8 mouse cellular contexts compared by ENCODE assay signal in genomic region chr12:85338815-85339214, GRCm38 (mm10). TPM values are rescaled to one million over a fixed set of nuclear protein-coding genes. Genes with fewer than 3 reads are reported as not detected.
DNase-seq lines count a peak whose midpoint lies in the region; ATAC-seq and TF ChIP-seq lines count a peak whose summit lies in the region.

No protein-coding gene starts in this region.

- no peaks in the 10 kb centered on the region for H3K27me3 ChIP-seq in hindbrain, postnatal 0 days (ENCODE audit: insufficient read depth, low read length)
- H3K27me3 ChIP-seq in midbrain, embryonic 15.5 days (replicated peaks), result no peaks in the 10 kb centered on the region

- DNase-seq in cerebellum, adult 11-12 months, result no peak
- DNase-seq in ovary, postnatal 10 days (ENCODE audit: low spot score), result peak; percentile 14
- no peak for DNase-seq in ovary, postnatal 36 days (ENCODE audit: low spot score)
- peak; percentile 48 for DNase-seq in hindbrain, postnatal 0 days (ENCODE audit: low spot score)
- DNase-seq in urinary bladder, postnatal 36 days (ENCODE audit: low spot score in 2 of 2), result no peak
- no peak for DNase-seq in urinary bladder, adult 2 months (ENCODE audit: low spot score)

- 0 out of 2 replicates have a peak, but pooled peaks cover 7% of the 10 kb centered on the region for H3K4me1 ChIP-seq in hindbrain, postnatal 0 days (ENCODE audit: insufficient read depth, low read length)
- H3K4me1 ChIP-seq in midbrain, embryonic 15.5 days, result peaks cover 15% of the 10 kb centered on the region

- peaks cover 7% of the 10 kb centered on the region for H3K36me3 ChIP-seq in hindbrain, postnatal 0 days (ENCODE audit: insufficient read depth, low read length)
- peaks cover 10% of the 10 kb centered on the region; the same call in 1 of the 2 replicates for H3K36me3 ChIP-seq in midbrain, embryonic 15.5 days (replicated peaks)

- H3K27ac ChIP-seq in hindbrain, postnatal 0 days, result peak overlapping the region; percentile 87
- peak overlapping the region; percentile 83 for H3K27ac ChIP-seq in midbrain, embryonic 15.5 days

- peak overlapping the region; percentile 97 for H3K9ac ChIP-seq in hindbrain, postnatal 0 days (replicated peaks; ENCODE audit: low read length)
- peak overlapping the region; percentile 94 for H3K9ac ChIP-seq in midbrain, embryonic 15.5 days

- H3K4me3 ChIP-seq in hindbrain, postnatal 0 days (ENCODE audit: low read length), result peak overlapping the region; percentile 97
- peak overlapping the region; percentile 70 for H3K4me3 ChIP-seq in midbrain, embryonic 15.5 days

- ATAC-seq in cerebellum, adult (ENCODE audit: insufficient number of reproducible peaks, low FRiP score, low TSS enrichment), result peak; percentile 42; the same call in 1 of the 2 replicates
- ATAC-seq in hindbrain, postnatal 0 days, result peak; percentile 76
- ATAC-seq in midbrain, embryonic 15.5 days (replicated peaks), result peak; percentile 78

- WGBS in hindbrain, postnatal 0 days, result under 1% methylated on average over 37 of the region's 42 CpGs
- WGBS in midbrain, embryonic 15.5 days, result 1% methylated on average over 39 of the region's 42 CpGs

- TF ChIP-seq CTCF in hindbrain, postnatal 0 days (IDR thresholded peaks at IDR 0.05; ENCODE audit: low read depth), result no peak

- no peaks in the 10 kb centered on the region for H3K9me3 ChIP-seq in hindbrain, postnatal 0 days (ENCODE audit: low read length)
- no peaks in the 10 kb centered on the region for H3K9me3 ChIP-seq in midbrain, embryonic 15.5 days

- peak overlapping the region; percentile 69 for H3K4me2 ChIP-seq in hindbrain, postnatal 0 days (ENCODE audit: low read depth, low read length)
- H3K4me2 ChIP-seq in midbrain, embryonic 15.5 days, result peak overlapping the region; percentile 67

RNA-seq across cellular contexts. Expression of gene Nek9, which starts 0.3 kb away (rescaled TPM):
- total RNA-seq in hindbrain, postnatal 0 days (2014; rRNA removed), result 20.5 and 21.5 TPM in 2 replicates
- 8.9 and 10.5 TPM in 2 replicates for polyA plus RNA-seq in hindbrain, postnatal 0 days (2015; fragmentation: Nextera tagmentation; extraction: Ambion mirVana)
- 11.1 and 11.7 TPM in 2 replicates for polyA plus RNA-seq in midbrain, embryonic 15.5 days (2015; fragmentation: Nextera tagmentation; extraction: Ambion mirVana)
- 54.2 and 64.1 TPM in 2 replicates for polyA plus RNA-seq in urinary bladder, adult 2 months (2012; rRNA removed)

RNA-seq across cellular contexts. Expression of gene Tmed10, which starts 35.8 kb away (rescaled TPM):
- total RNA-seq in hindbrain, postnatal 0 days (2014; rRNA removed), result 55.0 and 59.3 TPM in 2 replicates
- polyA plus RNA-seq in hindbrain, postnatal 0 days (2015; fragmentation: Nextera tagmentation; extraction: Ambion mirVana), result 222 and 224 TPM in 2 replicates
- 172 and 173 TPM in 2 replicates for polyA plus RNA-seq in midbrain, embryonic 15.5 days (2015; fragmentation: Nextera tagmentation; extraction: Ambion mirVana)
- polyA plus RNA-seq in urinary bladder, adult 2 months (2012; rRNA removed), result 207 and 230 TPM in 2 replicates

RNA-seq across cellular contexts. Expression of gene Zc2hc1c, which starts 50.4 kb away (rescaled TPM):
- 1.1 and 1.3 TPM in 2 replicates for total RNA-seq in hindbrain, postnatal 0 days (2014; rRNA removed)
- polyA plus RNA-seq in hindbrain, postnatal 0 days (2015; fragmentation: Nextera tagmentation; extraction: Ambion mirVana), result 1.4 and 1.5 TPM in 2 replicates
- 1.9 and 2.0 TPM in 2 replicates for polyA plus RNA-seq in midbrain, embryonic 15.5 days (2015; fragmentation: Nextera tagmentation; extraction: Ambion mirVana)
- 1.1 and 1.3 TPM in 2 replicates for polyA plus RNA-seq in urinary bladder, adult 2 months (2012; rRNA removed)

RNA-seq across cellular contexts. Expression of gene Acyp1, which starts 50.6 kb away (rescaled TPM):
- 17.9 and 18.2 TPM in 2 replicates for total RNA-seq in hindbrain, postnatal 0 days (2014; rRNA removed)
- 50.9 and 55.8 TPM in 2 replicates for polyA plus RNA-seq in hindbrain, postnatal 0 days (2015; fragmentation: Nextera tagmentation; extraction: Ambion mirVana)
- 47.4 and 49.2 TPM in 2 replicates for polyA plus RNA-seq in midbrain, embryonic 15.5 days (2015; fragmentation: Nextera tagmentation; extraction: Ambion mirVana)
- polyA plus RNA-seq in urinary bladder, adult 2 months (2012; rRNA removed), result 40.4 and 47.4 TPM in 2 replicates

Comparison
In these comparisons a context has a peak if more than half of its experiments do, and no peak if none do; other contexts are left out.
1. DNase-seq: peak in ovary, postnatal 10 days (single experiment) and hindbrain, postnatal 0 days (single experiment); none in cerebellum, adult 11-12 months (single experiment), ovary, postnatal 36 days (single experiment), urinary bladder, postnatal 36 days (0 of 2) and urinary bladder, adult 2 months (single experiment).
2. Peak in every context shown above with its lines, with median percentiles within 50 percentile points of each other: ATAC-seq.